ENCODE assay signal across 10 mouse cellular contexts in genomic region chr12:48462392-48462791, GRCm38 (mm10).
"Had no signal": no experiment of that assay in that cellular context is flagged by ENCODE, and none has a peak within 500 bp of the region (broad histone marks: within the 10 kb centered on the region; RNA-seq: fewer than 3 reads in every experiment).

No protein-coding gene starts in this region.

- H3K4me1 ChIP-seq: limb, embryonic 12.5 days had no signal

- DNase-seq: kidney, adult 8-10 months; kidney, postnatal 25 days; layer of hippocampus, adult 9-11 months; liver; lung, adult 18-20 months; lung, postnatal 36 days; thymus, postnatal 14 days had no signal

- H3K9ac ChIP-seq: limb, embryonic 12.5 days; liver, embryonic 14.5 days had no signal

- H3K9me3 ChIP-seq: limb, embryonic 12.5 days had no signal

- H3K27me3 ChIP-seq: limb, embryonic 12.5 days had no signal

- H3K27ac ChIP-seq: limb, embryonic 12.5 days; liver, embryonic 14.5 days; stomach, postnatal 0 days had no signal

- H3K4me2 ChIP-seq: limb, embryonic 12.5 days had no signal

- H3K36me3 ChIP-seq: limb, embryonic 12.5 days had no signal

- H3K4me3 ChIP-seq: limb, embryonic 12.5 days had no signal
